Mouse (Mus musculus) myocyte (in vitro differentiated cells): ENCODE measurements around the gene Dop1a. TPM values are rescaled to one million over a fixed set of nuclear protein-coding genes. Genes with fewer than 3 reads are reported as not detected.

Experiments used
- H3K27me3 ChIP-seq: one replicate; pipeline ENCODE4 v1.6.1; 2011; ENCODE audit not compliant: control insufficient read depth, insufficient read depth, insufficient read length
- H3K36me3 ChIP-seq: one replicate; pipeline ENCODE4 v1.6.1; 2011; ENCODE audit not compliant: control insufficient read depth, insufficient read depth
- H3K4me2 ChIP-seq: one replicate; pipeline ENCODE4 v1.6.1; 2011; ENCODE audit warnings: low read depth, control low read depth
- H3K4me3 ChIP-seq: one replicate; pipeline ENCODE4 v1.5.1; 2011; ENCODE audit warnings: mild to moderate bottlenecking, control low read depth, moderate library complexity
- H3K79me2 ChIP-seq: one replicate; pipeline ENCODE4 v1.6.1; 2011; ENCODE audit not compliant: control insufficient read depth, insufficient read depth
- H3ac ChIP-seq: one replicate; pipeline ENCODE4 v1.6.1; 2011; ENCODE audit not compliant: control insufficient read depth, insufficient read length
- CEBPB ChIP-seq: IDR thresholded peaks from 2 replicates; pipeline ENCODE4 v1.6.1; 2011; ENCODE audit warnings: mild to moderate bottlenecking, moderate library complexity; ENCODE audit not compliant: poor library complexity, insufficient read depth, severe bottlenecking
- E2F4 ChIP-seq: IDR thresholded peaks from one replicate; pipeline ENCODE4 v1.6.1; 2011; ENCODE audit warnings: mild to moderate bottlenecking, control low read depth, moderate library complexity; ENCODE audit not compliant: insufficient read depth
- MAX ChIP-seq: IDR thresholded peaks from one replicate; pipeline ENCODE4 v1.6.1; 2011; ENCODE audit warnings: low read depth, mild to moderate bottlenecking, control low read depth
- MYOD1 ChIP-seq, 3 experiments: IDR thresholded peaks; one replicate each; pipeline ENCODE4 v1.6.1; 2011; ENCODE audit warnings: control low read depth in 2 of 3, low read depth in 2 of 3, mild to moderate bottlenecking in 2 of 3, moderate library complexity in 1 of 3; ENCODE audit not compliant: insufficient read length in 2 of 3, control insufficient read depth in 1 of 3
- MYOG ChIP-seq, 3 experiments: IDR thresholded peaks; one replicate each; pipeline ENCODE4 v1.6.1; 2011; ENCODE audit warnings: control low read depth in 2 of 3, low read depth in 2 of 3, mild to moderate bottlenecking in 2 of 3; ENCODE audit not compliant: insufficient read length in 2 of 3, control insufficient read depth in 1 of 3, insufficient read depth in 1 of 3
- POLR2A ChIP-seq: IDR thresholded peaks from one replicate; pipeline ENCODE4 v1.6.1; 2011; ENCODE audit warnings: low read depth, mild to moderate bottlenecking, control low read depth, moderate library complexity; ENCODE audit not compliant: insufficient read length
- POLR2AphosphoS2 ChIP-seq: IDR thresholded peaks from one replicate; pipeline ENCODE4 v1.6.1; 2011; ENCODE audit warnings: low read depth, control low read depth; ENCODE audit not compliant: insufficient read length
- REST ChIP-seq: IDR thresholded peaks from one replicate; pipeline ENCODE4 v1.6.1; 2011; ENCODE audit warnings: mild to moderate bottlenecking, control low read depth, moderate library complexity; ENCODE audit not compliant: insufficient read depth, insufficient read length
- SRF ChIP-seq: IDR thresholded peaks from one replicate; pipeline ENCODE4 v1.6.1; 2011; ENCODE audit warnings: low read depth; ENCODE audit not compliant: control insufficient read depth, insufficient read length
- TCF12 ChIP-seq: IDR thresholded peaks from one replicate; pipeline ENCODE4 v1.6.1; 2011; ENCODE audit warnings: mild to moderate bottlenecking, control low read depth; ENCODE audit not compliant: poor library complexity, insufficient read depth, severe bottlenecking
- TCF3 ChIP-seq: IDR thresholded peaks from one replicate; pipeline ENCODE4 v1.6.1; 2011; ENCODE audit warnings: low read depth, control low read depth; ENCODE audit not compliant: insufficient read length
- USF1 ChIP-seq: IDR thresholded peaks from one replicate; pipeline ENCODE4 v1.6.1; 2011; ENCODE audit warnings: low read depth, mild to moderate bottlenecking, control low read depth, moderate library complexity
- polyA plus RNA-seq: library from polyadenylated mRNA; unstranded; fragments of >200 nt; fragmentation: generic; extraction: Trizol; gene quantifications from one replicate; pipeline ENCODE4 v1.2.1, GENCODE M21; 2012; ENCODE audit warnings: missing spikeins

Dop1a gene
- polyA plus RNA-seq, 1 experiment = 3.1 TPM

- Histone ChIP-seq H3ac (no peak overlapping the region), H3K27me3 (no peaks in the 10 kb centered on the region), H3K79me2 (no peaks in the 10 kb centered on the region), H3K4me3 (no peak overlapping the region), H3K4me2 (no peak overlapping the region), H3K36me3 (peaks cover 37% of the 10 kb centered on the region)
- TF ChIP-seq TCF12 (no peak), MAX (no peak), MYOG (IDR thresholded peaks at IDR 0.05; ENCODE audit: control insufficient read depth in 1 of 3, insufficient read depth in 1 of 3, insufficient read length in 2 of 3, low read depth in 2 of 3) (no peak), REST (no peak), E2F4 (no peak), TCF3 (no peak)
Observed at GRCm38 (mm10) chr9:86544559-86544958, 77.6 kb downstream of the Dop1a start.

GRCm38 (mm10) chr9:86549637-86550162, 82.7 kb downstream of the Dop1a start:
- TF ChIP-seq CEBPB = no peak
- no peak for TF ChIP-seq MAX
- TF ChIP-seq E2F4 = no peak
- TF ChIP-seq SRF = no peak
- no peak for TF ChIP-seq POLR2A
- no peak for TF ChIP-seq MYOG (IDR thresholded peaks at IDR 0.05; ENCODE audit: control insufficient read depth in 1 of 3, insufficient read depth in 1 of 3, insufficient read length in 2 of 3, low read depth in 2 of 3)
- TF ChIP-seq POLR2AphosphoS2 = no peak
- no peak for TF ChIP-seq REST
- no peak for TF ChIP-seq TCF3
- TF ChIP-seq TCF12 = no peak
- TF ChIP-seq USF1 = no peak
- TF ChIP-seq MYOD1 (IDR thresholded peaks at IDR 0.05; ENCODE audit: control insufficient read depth in 1 of 3, insufficient read length in 2 of 3, low read depth in 2 of 3) = no peak
- H3K36me3 ChIP-seq = peaks cover 30% of the 10 kb centered on the region
- H3K4me2 ChIP-seq = no peak overlapping the region
- no peak overlapping the region for H3K4me3 ChIP-seq
- H3ac ChIP-seq = no peak overlapping the region
- H3K27me3 ChIP-seq = no peaks in the 10 kb centered on the region
- H3K79me2 ChIP-seq = no peaks in the 10 kb centered on the region

- Histone ChIP-seq H3ac (no peak overlapping the region), H3K4me3 (no peak overlapping the region), H3K27me3 (no peaks in the 10 kb centered on the region), H3K4me2 (no peak overlapping the region), H3K79me2 (no peaks in the 10 kb centered on the region), H3K36me3 (peaks cover 33% of the 10 kb centered on the region)
- TF ChIP-seq CEBPB = no peak
- no peak for TF ChIP-seq E2F4
- TF ChIP-seq USF1 = no peak
Observed at GRCm38 (mm10) chr9:86550717-86551116, 83.8 kb downstream of the Dop1a start.

- Histone ChIP-seq H3K79me2 (no peaks in the 10 kb centered on the region), H3K27me3 (no peaks in the 10 kb centered on the region), H3K36me3 (peaks cover 43% of the 10 kb centered on the region), H3K4me3 (no peak overlapping the region), H3ac (no peak overlapping the region), H3K4me2 (no peak overlapping the region)
- no peak for TF ChIP-seq REST
- no peak for TF ChIP-seq MAX
- TF ChIP-seq TCF12 = no peak
- no peak for TF ChIP-seq POLR2AphosphoS2
- TF ChIP-seq CEBPB = no peak
- TF ChIP-seq MYOD1 (IDR thresholded peaks at IDR 0.05; ENCODE audit: control insufficient read depth in 1 of 3, insufficient read length in 2 of 3, low read depth in 2 of 3) = no peak
- no peak for TF ChIP-seq POLR2A
- TF ChIP-seq TCF3 = no peak
- TF ChIP-seq E2F4 = no peak
- TF ChIP-seq SRF = no peak
- no peak for TF ChIP-seq USF1
- no peak for TF ChIP-seq MYOG (IDR thresholded peaks at IDR 0.05; ENCODE audit: control insufficient read depth in 1 of 3, insufficient read depth in 1 of 3, insufficient read length in 2 of 3, low read depth in 2 of 3)
Observed at GRCm38 (mm10) chr9:86553886-86554285, 86.9 kb downstream of the Dop1a start.

- TF ChIP-seq USF1 (no peak), MYOG (IDR thresholded peaks at IDR 0.05; ENCODE audit: control insufficient read depth in 1 of 3, insufficient read depth in 1 of 3, insufficient read length in 2 of 3, low read depth in 2 of 3) (no peak), TCF3 (no peak), MAX (no peak), TCF12 (no peak), MYOD1 (IDR thresholded peaks at IDR 0.05; ENCODE audit: control insufficient read depth in 1 of 3, insufficient read length in 2 of 3, low read depth in 2 of 3) (no peak), CEBPB (no peak)
- H3K4me3 ChIP-seq = no peak overlapping the region
- no peak overlapping the region for H3K4me2 ChIP-seq
- no peaks in the 10 kb centered on the region for H3K79me2 ChIP-seq
- H3ac ChIP-seq = no peak overlapping the region
- peaks cover 38% of the 10 kb centered on the region for H3K36me3 ChIP-seq
- H3K27me3 ChIP-seq = no peaks in the 10 kb centered on the region
Observed at GRCm38 (mm10) chr9:86554641-86555040, 87.7 kb downstream of the Dop1a start.
